Mouse (Mus musculus) mouse trophoblast stem cell (cell line): ENCODE measurements around the gene Zfp213.

Source experiments
- in situ Hi-C, 2 experiments: fragments of 300-500 bp; cut with MseI, MboI; formaldehyde crosslinking; loops; 2 replicates in 1 of 2; 3 replicates in 1 of 2; pipeline ENCODE4 v1.15.1; 2025

Gene Zfp213

DNA sequence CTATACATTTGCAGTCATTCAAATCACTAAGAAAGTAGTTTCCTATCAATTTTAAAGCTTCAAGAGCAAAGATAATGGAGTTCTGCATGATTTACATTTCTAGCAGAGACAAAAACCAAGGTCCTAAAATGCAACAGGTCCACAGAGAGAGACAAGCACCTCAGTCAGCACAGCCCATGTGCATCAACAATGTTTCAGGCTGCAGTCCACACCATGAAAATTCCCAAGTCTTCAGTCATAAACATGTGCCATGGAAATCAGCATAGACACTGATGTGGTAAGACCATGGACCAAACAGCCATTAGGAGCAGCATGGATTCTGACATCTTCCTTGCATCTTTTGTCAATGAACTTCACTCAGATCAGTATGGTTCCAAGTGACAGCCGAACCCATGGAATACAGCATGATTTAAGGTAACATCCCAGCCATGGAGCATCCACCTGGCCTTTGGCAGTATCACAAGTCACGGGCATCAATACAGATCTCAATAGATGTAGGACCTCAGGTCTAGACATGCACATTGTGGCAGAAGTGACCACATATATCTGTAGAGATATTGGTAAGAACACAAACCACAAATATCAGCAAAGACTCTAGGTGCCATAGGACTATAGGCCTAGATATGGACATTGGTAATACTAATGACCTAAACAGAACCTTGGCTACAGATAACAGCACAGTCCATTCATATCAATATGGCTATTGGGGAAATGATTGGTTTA lies 45.2 kb downstream of the Zfp213 start:
- in situ Hi-C loops: loop anchor here in 1 of 2 experiments (10.0 kb wide), 1 partner anchor 84 kb away; no protein-coding TSS in a partner anchor
